Mouse (Mus musculus): ENCODE results near the gene Hcn2.

DNA sequence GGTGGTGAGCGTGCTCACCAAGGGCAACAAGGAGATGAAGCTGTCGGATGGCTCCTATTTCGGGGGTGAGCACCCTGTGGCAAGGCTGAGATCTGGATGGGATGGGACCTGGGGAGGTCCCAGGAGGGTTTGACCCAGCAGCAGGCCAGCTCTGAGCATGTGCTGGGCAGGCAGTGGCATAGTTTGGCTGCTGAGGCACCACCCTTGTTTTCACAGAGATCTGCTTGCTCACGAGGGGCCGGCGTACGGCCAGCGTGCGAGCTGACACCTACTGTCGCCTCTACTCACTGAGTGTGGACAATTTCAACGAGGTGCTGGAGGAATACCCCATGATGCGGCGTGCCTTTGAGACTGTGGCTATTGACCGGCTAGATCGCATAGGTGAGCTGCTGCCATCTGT lies 17.4 kb downstream of the Hcn2 start:
- TF ChIP-seq CTCF (conservative IDR thresholded peaks at IDR 0.05 in 1 of 2, IDR thresholded peaks at IDR 0.05 in 1 of 2; ENCODE audit: low read depth in 2 of 2, low read length in 2 of 2) (no peak), POLR2A (IDR thresholded peaks at IDR 0.05; ENCODE audit: low read depth, low read length) (no peak), USF2 (conservative IDR thresholded peaks at IDR 0.05; ENCODE audit: low read depth, low read length) (no peak), NRF1 (IDR thresholded peaks at IDR 0.05; ENCODE audit: low read depth, low read length) (no peak), ZC3H11A (IDR thresholded peaks at IDR 0.05; ENCODE audit: low read depth, low read length) (no peak), ZNF384 (IDR thresholded peaks at IDR 0.05; ENCODE audit: low read depth, low read length) (no peak), NELFE (IDR thresholded peaks at IDR 0.05; ENCODE audit: low read depth, low read length) (no peak), KAT2A (IDR thresholded peaks at IDR 0.05; ENCODE audit: insufficient replicate concordance, low read length) (no peak), MYC (IDR thresholded peaks at IDR 0.05; ENCODE audit: low read depth, low read length) (no peak), EP300 (IDR thresholded peaks at IDR 0.05; ENCODE audit: low read length) (no peak), MAX (IDR thresholded peaks at IDR 0.05; ENCODE audit: low read length) (no peak), SIN3A (IDR thresholded peaks at IDR 0.05; ENCODE audit: low read length) (no peak)

Measured in CH12.LX (cell line).